Mouse (Mus musculus) frontal cortex, adult (tissue): ENCODE measurements around the gene Vsir.

Experiments
- ATAC-seq: cut with Nextera tagmentation; 2 replicates; pipeline ENCODE4 v1.9.2; 2017; ENCODE audit warnings: mild to moderate bottlenecking, moderate library complexity, mixed read lengths; ENCODE audit not compliant: low TSS enrichment

Gene Vsir

DNA sequence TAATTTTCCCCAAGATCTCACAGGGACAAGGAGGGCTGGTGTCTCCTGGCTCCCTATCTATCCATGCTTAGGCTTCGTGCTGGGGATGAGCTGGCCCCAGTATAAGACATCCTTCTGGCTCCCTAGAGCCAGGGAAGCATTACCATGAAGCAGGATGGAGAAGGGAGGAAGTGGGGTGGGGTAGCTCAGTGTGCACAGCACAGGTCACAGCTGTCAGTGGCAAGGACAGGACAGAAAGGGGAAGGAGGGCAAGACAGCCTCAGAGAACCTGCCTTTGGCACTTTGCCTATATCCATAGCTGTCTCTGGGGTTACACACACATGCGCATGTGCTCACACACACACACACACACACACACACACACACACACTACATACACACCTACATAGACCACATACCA is 41.7 kb downstream of the Vsir start:
- no peak for ATAC-seq

DNA sequence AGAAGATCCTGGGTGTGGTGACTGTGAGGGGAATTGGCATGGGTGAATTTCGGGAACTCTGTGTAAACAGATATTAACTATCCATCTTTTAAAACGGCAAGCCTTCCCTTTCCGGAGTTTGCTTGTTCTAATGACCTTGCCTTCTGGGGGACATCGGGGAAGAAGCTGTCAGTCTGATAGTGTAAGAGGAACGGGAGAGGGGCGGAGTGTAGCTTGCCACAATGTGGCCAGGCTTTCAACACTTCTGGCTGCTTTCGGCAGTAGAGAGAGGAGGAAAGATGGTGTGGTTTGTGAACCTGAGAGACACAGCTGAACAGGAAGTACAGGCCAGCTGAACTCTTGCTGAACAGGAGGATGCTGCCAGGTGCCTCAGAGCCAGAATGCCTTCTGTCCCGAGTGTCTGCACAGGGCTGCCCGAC is 42.8 kb downstream of the Vsir start:
- no peak for ATAC-seq

DNA sequence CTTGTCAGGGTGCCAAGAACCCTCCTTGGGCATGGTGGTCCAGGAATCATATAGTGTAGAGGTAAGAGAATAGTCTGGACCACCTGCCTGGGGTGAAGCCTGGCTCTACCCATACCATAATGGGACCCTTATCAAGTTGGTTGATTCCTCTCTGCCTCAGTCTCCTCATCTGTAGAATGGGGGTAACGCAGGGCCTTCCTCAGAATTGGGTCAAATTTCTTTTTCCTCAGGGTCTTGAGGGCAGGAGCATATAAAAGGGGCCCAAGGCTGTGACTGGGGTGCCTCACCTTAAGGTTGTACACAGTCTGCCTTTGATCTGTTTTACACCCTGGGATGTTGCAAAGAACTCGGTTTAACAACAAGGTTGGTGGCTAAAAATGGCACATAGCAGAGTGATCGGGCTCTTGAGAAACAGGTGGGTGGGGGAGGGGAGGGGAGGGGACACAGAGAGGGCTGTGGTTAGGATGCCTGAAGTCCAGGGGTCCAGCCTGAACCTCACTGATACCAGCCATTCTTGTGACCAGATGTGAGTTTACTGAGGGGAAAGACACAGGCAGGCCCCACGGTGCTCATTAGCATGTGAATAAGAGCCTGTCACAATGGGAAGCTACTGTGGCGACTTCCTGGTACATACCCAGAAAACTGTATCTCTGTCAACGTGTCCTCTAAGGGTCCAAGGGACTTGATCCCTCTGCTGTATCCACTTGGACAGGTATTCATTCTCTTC is 43.7 kb downstream of the Vsir start:
- ATAC-seq = no peak

DNA sequence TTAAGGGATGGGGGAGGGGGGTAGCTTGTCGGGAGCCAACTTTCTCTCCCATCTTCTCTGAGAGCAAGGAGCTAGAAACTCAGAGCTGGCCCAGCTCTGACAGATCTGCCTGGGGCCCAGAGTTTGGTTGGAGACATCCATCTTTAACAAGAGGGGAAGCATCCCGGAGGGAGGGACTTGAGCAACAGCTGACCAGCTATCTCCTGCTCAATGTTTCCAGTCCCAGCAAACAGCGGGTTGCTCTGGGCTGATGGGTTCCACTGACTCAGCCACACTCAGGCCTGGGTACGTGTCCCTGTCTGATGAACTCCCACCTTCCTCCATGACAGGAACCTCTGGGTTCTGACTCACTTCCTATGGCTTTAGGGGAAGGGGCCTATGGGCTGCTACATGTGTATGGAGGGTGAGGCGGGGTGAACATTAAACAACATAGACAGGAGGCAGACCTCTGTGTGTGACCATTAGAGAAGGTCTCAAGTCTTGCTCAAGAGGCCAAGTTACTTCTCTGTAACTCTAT is 44.3 kb downstream of the Vsir start:
- no peak for ATAC-seq

DNA sequence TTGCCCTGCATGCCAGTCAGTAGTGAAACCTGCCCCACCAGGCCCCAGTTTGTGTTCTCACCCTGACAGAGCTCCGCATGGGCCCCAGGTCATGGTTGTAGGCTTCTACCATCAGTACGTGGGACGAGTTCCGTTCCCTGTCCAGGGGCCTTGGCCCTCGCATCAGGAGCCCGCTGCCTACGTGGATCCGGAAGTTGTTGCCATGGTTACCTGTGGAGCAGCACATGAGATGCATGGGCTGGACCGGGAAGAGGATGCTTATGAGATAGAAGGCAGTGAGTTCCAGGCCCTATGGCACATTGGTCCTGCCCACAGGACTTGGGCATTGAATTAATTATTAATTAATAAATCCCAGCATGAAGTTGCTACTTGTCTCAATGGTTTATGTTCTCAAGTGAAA is 45.0 kb downstream of the Vsir start:
- no peak for ATAC-seq

DNA sequence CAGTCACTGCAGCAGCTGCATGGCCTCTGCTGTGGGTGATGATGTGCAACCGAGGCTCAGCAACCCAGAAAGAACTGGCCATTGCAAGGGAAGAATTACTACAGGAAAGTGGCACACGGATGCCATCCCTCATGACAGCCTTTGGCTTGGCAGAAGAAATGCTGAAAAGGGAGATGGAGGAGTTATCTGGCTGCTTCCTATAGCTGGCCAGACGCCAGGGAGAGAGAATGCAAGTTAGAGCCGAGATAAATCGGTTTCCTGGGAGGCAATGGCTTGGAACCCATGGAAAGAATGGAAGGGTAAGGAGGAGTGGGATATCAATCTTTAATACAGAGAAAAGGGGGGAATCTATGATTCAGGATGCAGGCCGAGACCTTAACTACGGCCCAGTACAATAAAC is 48.3 kb downstream of the Vsir start:
- ATAC-seq = peak; percentile 44; the same call in 1 of the 2 replicates

DNA sequence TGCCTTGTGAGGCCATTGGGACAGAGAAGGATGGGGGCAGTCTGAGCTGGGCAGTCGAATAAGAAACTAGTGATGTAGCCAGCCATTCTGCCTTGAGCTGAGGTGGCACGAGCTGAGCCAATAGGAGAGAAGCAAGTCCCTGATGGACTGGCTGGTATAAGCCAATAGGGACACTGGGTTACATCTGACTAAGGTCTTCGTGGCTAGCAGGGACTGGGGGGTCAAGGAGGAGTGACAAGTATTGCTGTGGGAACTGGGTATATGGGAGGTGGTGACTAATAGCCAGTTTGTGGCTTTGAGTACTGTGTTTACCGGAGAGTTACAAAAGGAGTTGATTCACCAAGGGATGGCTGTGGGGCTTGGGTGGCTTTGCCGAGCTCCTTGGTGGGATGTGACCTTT is 49.0 kb downstream of the Vsir start:
- ATAC-seq = no peak

DNA sequence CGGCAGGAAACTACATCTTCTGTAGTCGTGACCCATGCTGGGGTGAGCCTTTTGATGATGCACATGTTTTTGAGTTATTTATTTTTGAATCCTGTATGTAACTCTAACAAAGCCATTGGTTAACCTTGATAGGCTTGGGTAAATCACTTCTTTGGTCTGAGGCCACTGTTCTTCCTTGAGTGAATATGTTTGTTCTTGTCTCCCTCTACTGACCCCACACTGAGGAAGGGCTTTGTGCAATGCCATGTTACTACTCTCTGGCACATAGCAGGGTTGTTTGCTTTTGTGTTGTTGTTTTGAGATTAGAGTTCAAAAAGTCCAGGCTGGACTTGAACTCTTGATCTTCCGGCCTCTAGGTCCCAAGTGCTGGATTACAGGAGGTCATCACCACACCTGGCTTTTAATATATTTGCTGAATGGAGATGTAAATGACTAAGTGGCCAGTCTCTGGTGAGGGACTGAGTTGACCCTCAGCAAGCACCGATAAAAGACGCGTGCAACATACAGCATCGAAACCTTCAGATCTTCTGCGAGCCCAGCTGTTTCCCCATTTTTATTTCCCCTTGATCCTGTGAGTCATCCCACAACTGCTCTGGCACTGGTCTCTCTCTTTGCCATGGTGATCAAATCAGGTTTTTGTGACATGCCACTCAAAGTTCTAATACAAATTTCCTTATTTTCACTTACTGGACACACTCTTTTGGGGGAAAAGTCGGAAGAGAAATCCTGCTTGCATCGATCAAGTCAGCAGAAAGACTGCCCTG is 51.6 kb downstream of the Vsir start:
- ATAC-seq = no peak

DNA sequence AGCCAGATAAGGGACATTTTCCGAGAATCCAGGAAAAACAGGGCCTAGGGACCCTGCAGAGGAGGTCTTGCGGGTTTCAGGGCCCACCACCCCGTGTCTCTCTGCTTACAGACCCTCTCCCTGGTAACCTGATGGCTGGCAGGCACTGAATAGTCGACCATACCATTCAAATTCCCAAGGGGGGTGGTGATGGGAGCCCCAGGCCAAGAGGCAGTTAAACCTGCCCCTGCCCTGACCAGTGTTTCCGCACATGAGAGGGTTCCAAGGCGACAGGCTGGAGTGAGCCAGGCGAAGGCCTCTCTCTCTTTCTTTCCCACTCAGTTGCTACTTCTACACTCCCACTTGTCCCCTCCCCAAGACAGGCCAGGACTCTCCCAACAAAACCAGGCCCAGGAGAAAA is 52.8 kb downstream of the Vsir start, which contains the start of gene Gm17455:
Gene Gm17455 (plus strand): TSS at position 278 of the 400 bp plus-strand sequence.
- ATAC-seq = no peak

DNA sequence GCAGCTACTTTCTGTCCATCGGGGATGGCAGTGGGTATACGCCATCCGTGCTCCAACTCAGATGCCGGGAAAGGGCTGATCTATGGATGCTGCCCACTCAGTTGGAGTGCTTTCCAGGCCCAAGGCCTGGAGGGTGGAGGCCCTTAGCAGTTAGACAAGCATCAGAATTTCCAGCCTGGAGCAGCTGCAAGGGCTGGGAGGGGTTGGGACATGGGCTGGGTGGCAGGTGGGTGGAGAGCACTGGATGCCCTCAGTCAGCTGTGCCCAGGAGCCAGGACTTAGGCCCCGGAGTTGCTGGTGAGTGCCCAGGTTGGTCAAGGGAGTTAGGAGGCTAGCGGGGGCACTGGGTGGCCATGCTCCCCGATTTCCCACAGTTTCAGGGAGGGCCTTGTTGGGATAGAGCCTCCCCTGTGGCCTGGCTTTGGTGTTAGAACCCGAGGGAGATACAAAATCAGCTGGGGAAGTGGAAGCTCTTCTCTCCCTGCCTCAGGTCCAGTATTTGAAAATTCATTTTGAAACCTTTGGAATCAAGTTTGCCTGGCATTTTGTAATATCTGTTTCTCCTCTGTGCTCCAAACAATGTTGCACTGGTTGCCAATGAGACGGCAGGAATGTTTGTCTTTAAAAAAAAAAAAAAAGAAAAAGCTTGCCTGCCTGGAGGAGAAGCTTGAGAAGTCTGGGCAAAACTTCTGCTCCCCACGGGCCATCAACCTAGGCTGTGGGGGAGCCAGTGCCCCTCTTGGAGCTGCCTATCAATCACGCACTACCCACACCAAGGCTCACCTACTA is 54.0 kb downstream of the Vsir start:
- ATAC-seq = no peak

DNA sequence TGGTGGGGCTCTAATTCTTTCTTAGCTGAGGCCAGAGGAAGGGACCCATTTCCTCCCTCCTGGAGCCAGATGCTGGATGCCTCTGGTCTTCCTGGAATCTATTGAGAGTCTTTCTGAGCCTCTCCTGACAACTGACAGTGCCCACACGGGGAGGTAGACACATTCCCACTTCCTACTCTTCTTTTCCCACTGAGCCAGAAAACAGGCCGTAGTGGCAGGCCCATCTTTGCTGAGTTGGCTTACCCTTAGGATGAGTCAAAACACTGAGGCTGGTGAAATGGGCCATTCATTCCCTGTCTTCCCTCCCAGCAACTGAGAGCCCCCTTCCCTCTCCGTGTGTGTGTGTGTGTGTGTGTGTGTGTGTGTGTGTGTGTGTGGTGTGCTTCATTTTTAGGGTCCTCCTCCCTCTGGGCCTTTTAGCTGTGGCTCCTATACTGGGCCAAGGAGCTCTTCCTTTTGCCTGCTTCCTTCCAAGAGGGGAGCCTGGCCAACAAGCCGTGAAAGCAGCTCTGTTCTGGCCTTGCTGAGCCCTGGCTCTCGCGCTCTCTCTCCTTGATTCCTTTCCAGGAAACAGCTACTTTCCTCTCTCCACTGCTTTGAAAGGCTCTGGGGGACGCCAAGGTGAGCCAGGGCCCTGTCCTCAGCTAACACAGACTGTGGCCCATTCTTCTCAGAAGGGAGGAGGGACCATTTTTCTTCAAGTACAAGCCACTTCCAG is 59.0 kb downstream of the Vsir start:
- ATAC-seq = peak; percentile 85

DNA sequence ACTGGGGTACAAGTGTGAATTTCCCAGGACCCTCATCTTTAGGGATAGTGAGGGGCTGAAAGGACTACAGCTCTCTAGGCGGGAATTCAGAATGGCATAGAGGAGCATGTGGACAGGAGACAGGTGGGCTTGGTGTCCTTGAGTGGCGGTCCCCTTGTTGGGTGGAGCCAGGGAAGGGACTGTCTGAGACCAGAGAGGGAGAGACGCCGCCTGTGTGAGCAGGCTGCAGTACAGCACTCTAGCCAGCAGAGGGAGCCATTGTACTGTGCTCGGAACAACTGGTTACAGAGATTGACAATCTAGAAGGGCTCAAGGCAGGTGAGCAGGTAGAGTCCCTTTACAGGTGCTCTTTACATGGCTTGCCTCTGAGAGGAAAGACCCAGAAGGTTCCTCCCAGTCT is 61.2 kb downstream of the Vsir start:
- ATAC-seq = 0 out of 2 replicates have a peak, but pooled peaks have one; percentile 36

DNA sequence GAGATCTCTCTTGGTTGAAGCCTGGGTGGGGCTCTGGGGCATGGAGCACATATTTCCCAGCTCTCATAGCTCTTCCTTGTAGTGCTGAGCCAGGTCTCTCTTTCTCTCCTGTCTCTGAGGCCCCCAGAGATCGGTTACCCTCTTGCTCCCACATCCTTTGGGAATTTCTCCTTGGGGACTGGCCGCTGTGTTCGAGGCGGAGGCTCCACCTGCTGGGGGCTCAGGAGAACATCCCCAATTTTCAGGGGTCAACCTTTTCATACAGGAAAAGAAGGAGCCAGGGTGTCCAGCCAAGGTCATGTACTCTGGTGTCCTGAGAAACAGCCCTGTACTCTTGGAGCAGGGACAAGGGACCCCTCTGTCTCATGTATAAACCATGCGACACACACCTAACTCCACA is 65.1 kb downstream of the Vsir start:
- no peak for ATAC-seq

DNA sequence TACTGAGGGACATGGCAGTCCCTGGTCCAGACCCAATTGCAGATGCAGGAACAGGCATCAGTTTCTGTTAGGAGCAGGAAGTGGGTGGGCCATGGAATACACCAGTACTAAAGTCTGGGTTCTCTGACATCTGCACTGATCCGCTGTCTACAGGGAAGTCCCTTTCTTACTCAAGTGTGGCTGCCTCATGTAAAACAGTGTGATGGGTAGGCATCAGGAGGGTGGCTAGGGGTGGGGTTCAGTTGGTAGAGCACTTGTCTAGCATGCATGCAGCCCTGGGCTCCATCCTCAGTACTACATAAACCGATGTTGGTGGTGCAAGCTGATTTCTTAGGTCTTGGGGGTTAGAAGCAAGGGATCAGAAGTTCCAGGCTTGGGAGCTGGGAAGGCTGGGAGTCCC is 67.1 kb downstream of the Vsir start:
- no peak for ATAC-seq

DNA sequence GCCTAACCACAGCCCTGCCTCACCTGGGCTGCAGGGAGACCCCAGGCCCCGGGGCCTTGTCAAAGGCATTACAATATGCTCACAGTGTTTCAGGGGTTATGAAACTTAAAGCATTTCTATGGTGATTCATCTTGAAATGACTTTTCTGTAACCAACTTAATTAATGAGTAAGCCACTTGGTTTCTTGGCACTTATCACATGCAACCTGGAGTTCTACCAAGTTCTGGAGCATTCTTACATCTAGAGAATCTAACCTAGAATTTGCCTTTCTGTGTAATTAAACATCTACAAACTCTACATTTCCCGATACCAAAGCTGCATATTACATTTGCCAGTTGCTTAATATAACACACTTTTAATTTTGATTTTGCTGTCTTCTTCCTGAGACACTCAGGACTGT is 70.4 kb downstream of the Vsir start:
- no peak for ATAC-seq

DNA sequence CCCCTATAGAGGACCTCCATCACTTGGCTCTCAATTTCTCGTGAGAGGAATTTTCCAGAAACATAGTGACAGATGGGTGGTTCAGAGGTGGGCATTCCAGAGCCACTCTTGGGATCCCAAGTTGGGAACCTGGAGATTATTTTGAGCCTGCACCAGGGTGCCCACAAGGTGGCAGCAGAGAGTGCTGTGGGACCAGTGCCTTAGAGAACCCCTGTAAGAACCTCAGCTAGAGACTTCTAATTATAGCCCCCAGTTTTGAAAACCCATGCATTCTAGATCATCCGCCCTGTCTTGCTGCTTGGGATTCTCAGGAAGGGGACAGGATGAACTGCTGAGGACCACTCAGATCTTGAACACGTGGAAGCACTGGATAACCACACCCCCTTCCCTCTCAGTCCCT is 71.5 kb downstream of the Vsir start:
- ATAC-seq = peak; percentile 67

DNA sequence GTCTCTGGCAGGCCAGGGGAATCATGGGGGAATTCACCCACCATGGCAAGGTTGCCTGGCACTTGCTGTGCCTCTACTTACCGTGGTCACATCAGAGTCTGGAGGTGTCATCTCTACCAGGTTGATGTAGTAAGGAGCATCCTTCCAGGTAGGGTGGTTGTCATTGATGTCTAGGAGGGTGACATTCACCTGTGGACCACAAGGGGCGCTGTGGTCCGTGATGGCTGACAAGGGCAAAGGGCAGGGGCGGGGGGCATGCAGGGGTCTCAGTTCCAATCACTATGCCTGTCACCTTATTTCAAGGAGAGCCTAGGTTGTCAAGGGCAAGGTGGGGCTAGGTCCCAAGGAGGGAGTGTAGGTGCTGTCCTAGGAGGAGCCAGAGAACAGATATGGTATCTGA is 73.0 kb downstream of the Vsir start:
- no peak for ATAC-seq
